Mouse (Mus musculus): ENCODE measurements around the gene Gpr152. TPM values are rescaled to one million over a fixed set of nuclear protein-coding genes. Genes with fewer than 3 reads are reported as not detected.

Gpr152 gene
- polyA plus RNA-seq, 1 experiment from 2014 or later = not detected

- Histone ChIP-seq H3K4me1 (replicated peaks; ENCODE audit: control insufficient read depth, insufficient read depth, low read length) (peaks cover 19% of the 10 kb centered on the region), H3K4me2 (peak overlapping the region; percentile 68), H3K9me3 (ENCODE audit: control insufficient read depth, low read length) (no peaks in the 10 kb centered on the region), H3K4me3 (ENCODE audit: low read depth, low read length) (peak overlapping the region; percentile 83), H3K27ac (ENCODE audit: low read depth, low read length) (peak overlapping the region; percentile 74), H3K27me3 (replicated peaks; ENCODE audit: control insufficient read depth, insufficient read depth, low read length) (no peaks in the 10 kb centered on the region), H3K36me3 (ENCODE audit: control insufficient read depth, insufficient read depth, low read length) (peaks cover 9% of the 10 kb centered on the region; the same call in 1 of the 2 replicates), H3K9ac (ENCODE audit: low read depth, low read length) (peak overlapping the region; percentile 91)
- peak; percentile 48; the same call in 1 of the 2 replicates for ATAC-seq (replicated peaks; ENCODE audit: low FRiP score)
- WGBS = 4% methylated on average over 8 of the region's 8 CpGs
- DNase-seq (ENCODE audit: low spot score) = no peak
These were observed 9.2 kb downstream of the Gpr152 start for GRCm38 (mm10) chr19:4148819-4149218.

GRCm38 (mm10) chr19:4149283-4149682 lies 9.7 kb downstream of the Gpr152 start:
- Histone ChIP-seq H3K36me3 (ENCODE audit: control insufficient read depth, insufficient read depth, low read length) (peaks cover 9% of the 10 kb centered on the region; the same call in 1 of the 2 replicates), H3K4me1 (replicated peaks; ENCODE audit: control insufficient read depth, insufficient read depth, low read length) (peaks cover 23% of the 10 kb centered on the region), H3K4me2 (peak overlapping the region; percentile 68), H3K4me3 (ENCODE audit: low read depth, low read length) (peak overlapping the region; percentile 83), H3K9me3 (ENCODE audit: control insufficient read depth, low read length) (no peaks in the 10 kb centered on the region), H3K27ac (ENCODE audit: low read depth, low read length) (no peak overlapping the region), H3K9ac (ENCODE audit: low read depth, low read length) (peak overlapping the region; percentile 91), H3K27me3 (replicated peaks; ENCODE audit: control insufficient read depth, insufficient read depth, low read length) (no peaks in the 10 kb centered on the region)
- WGBS = 83% methylated on average over 11 of the region's 11 CpGs
- ATAC-seq (replicated peaks; ENCODE audit: low FRiP score) = no peak
- DNase-seq (ENCODE audit: low spot score) = no peak

DNA sequence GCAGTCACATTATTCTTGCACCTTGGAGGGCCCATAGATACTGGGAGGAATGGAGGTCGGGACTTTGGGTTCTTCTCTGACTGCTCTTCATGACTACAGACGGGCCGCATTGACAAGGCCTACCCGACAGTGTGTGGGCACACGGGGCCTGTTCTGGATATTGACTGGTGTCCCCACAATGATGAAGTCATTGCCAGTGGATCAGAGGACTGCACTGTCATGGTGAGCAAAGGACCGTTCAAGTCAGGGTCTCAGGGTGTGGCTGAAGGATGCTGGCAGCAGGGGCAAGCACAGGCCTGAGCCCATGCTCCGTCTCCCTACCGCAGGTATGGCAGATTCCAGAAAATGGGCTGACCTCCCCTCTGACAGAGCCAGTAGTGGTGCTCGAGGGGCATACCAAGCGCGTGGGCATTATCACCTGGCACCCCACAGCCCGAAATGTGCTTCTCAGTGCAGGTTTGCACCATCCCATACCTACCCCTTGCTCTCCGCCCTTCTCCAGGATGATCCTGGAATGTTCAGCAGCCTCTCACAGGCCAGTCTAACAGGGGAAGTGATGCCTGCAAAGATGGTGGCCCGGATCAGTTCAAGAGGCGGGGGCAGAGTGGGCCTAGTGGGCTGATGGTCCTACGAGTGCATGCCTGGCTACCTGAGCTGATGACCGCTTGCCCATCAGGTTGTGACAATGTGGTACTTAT lies 10.3 kb downstream of the Gpr152 start:
- no peak for ATAC-seq (replicated peaks; ENCODE audit: low FRiP score)
- 91% methylated on average over 17 of the region's 17 CpGs for WGBS
- no peak for DNase-seq (ENCODE audit: low spot score)
- peak overlapping the region; percentile 68 for H3K4me2 ChIP-seq
- peaks cover 28% of the 10 kb centered on the region for H3K4me1 ChIP-seq (replicated peaks; ENCODE audit: control insufficient read depth, insufficient read depth, low read length)
- no peak overlapping the region for H3K27ac ChIP-seq (ENCODE audit: low read depth, low read length)
- H3K27me3 ChIP-seq (replicated peaks; ENCODE audit: control insufficient read depth, insufficient read depth, low read length) = no peaks in the 10 kb centered on the region
- no peak overlapping the region for H3K4me3 ChIP-seq (ENCODE audit: low read depth, low read length)
- no peak overlapping the region for H3K9ac ChIP-seq (ENCODE audit: low read depth, low read length)
- H3K9me3 ChIP-seq (ENCODE audit: control insufficient read depth, low read length) = no peaks in the 10 kb centered on the region
- peaks cover 9% of the 10 kb centered on the region; the same call in 1 of the 2 replicates for H3K36me3 ChIP-seq (ENCODE audit: control insufficient read depth, insufficient read depth, low read length)

DNA sequence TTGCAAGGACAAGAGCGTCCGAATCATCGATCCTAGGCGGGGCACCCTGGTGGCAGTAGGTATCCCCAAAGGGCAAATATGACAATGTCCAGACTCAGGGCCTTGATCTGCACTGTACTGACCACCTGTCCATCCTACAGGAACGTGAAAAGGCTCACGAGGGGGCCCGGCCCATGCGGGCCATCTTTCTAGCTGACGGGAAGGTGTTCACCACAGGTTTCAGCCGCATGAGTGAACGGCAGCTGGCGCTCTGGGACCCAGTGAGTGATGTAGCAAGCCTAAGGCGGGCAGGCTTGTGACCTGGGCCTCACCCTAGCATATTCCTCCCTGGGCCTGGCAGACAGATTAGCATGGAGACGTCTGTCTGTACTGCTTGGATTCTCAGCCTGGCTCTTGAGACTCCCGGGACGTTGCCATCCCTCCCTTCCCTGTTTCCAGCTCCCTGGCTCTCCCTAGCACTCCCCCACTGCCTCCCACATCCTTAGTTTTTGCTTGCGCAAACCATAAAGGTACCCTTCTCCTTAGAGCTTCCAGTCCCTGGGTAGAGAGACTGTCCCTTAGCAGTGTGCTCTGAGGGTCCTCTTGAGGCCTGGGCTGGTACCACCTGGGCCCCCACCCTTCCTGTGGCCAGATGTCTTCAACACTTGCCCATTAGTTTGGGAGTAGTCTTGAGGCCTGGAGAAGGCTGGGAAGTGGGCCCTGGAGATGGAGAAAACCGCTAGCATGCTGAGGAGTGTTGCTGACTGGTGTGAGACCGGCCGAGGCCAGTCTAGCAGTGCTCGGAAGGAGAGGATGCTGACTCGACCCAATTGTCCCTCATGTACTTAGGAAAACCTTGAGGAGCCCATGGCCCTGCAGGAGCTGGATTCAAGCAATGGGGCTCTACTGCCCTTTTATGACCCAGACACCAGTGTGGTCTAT lies 11.2 kb downstream of the Gpr152 start:
- H3K36me3 ChIP-seq (ENCODE audit: control insufficient read depth, insufficient read depth, low read length) = peaks cover 12% of the 10 kb centered on the region
- DNase-seq (ENCODE audit: low spot score) = no peak
- peaks cover 31% of the 10 kb centered on the region for H3K4me1 ChIP-seq (replicated peaks; ENCODE audit: control insufficient read depth, insufficient read depth, low read length)
- no peak overlapping the region for H3K4me3 ChIP-seq (ENCODE audit: low read depth, low read length)
- no peaks in the 10 kb centered on the region for H3K27me3 ChIP-seq (replicated peaks; ENCODE audit: control insufficient read depth, insufficient read depth, low read length)
- 86% methylated on average over 22 of the region's 22 CpGs for WGBS
- no peak for ATAC-seq (replicated peaks; ENCODE audit: low FRiP score)
- no peak overlapping the region for H3K9ac ChIP-seq (ENCODE audit: low read depth, low read length)
- no peaks in the 10 kb centered on the region for H3K9me3 ChIP-seq (ENCODE audit: control insufficient read depth, low read length)
- no peak overlapping the region for H3K4me2 ChIP-seq
- no peak overlapping the region for H3K27ac ChIP-seq (ENCODE audit: low read depth, low read length)

DNA sequence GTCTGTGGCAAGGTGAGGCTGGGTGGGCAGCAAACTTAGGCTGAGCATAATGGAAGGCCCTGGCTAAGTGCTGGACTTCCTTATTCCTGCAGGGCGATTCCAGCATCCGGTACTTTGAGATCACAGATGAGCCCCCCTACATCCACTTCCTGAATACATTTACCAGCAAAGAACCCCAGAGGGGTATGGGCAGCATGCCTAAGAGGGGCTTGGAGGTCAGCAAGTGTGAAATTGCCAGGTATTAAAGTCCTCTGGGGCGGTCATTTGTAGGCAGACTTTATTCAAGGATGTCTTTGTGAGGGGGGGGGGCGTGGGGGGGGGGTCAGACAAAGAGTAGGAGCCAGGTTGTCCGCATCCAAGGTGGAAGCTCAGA lies 11.9 kb downstream of the Gpr152 start:
- Histone ChIP-seq H3K4me2 (no peak overlapping the region), H3K4me1 (replicated peaks; ENCODE audit: control insufficient read depth, insufficient read depth, low read length) (peaks cover 31% of the 10 kb centered on the region), H3K9me3 (ENCODE audit: control insufficient read depth, low read length) (no peaks in the 10 kb centered on the region), H3K4me3 (ENCODE audit: low read depth, low read length) (no peak overlapping the region), H3K27me3 (replicated peaks; ENCODE audit: control insufficient read depth, insufficient read depth, low read length) (no peaks in the 10 kb centered on the region), H3K36me3 (ENCODE audit: control insufficient read depth, insufficient read depth, low read length) (peaks cover 18% of the 10 kb centered on the region), H3K27ac (ENCODE audit: low read depth, low read length) (no peak overlapping the region), H3K9ac (ENCODE audit: low read depth, low read length) (no peak overlapping the region)
- WGBS = 75% methylated on average over 5 of the region's 5 CpGs
- ATAC-seq (replicated peaks; ENCODE audit: low FRiP score) (no peak), DNase-seq (ENCODE audit: low spot score) (no peak)

DNA sequence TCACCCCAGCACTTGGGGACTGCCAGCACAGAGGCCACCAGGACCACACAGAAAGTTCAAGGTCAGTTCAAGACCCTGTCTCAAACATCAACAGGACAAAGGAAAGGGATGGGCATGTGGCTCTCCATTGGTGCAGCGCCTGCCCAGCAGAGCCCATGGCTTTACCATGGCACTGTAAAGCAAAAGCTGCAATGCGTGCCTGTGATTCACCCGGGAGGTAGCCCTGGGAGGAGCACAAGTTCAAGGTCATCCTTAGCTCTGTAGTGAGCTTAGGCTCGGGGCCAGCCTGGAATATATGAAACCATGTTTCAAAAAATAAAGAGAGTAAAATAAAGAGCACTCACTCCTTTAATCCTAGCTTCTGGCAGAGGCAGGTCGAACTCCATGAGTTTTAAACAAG lies 12.3 kb downstream of the Gpr152 start:
- Histone ChIP-seq H3K27ac (ENCODE audit: low read depth, low read length) (no peak overlapping the region), H3K27me3 (replicated peaks; ENCODE audit: control insufficient read depth, insufficient read depth, low read length) (no peaks in the 10 kb centered on the region), H3K9me3 (ENCODE audit: control insufficient read depth, low read length) (no peaks in the 10 kb centered on the region), H3K4me2 (no peak overlapping the region), H3K4me3 (ENCODE audit: low read depth, low read length) (no peak overlapping the region), H3K36me3 (ENCODE audit: control insufficient read depth, insufficient read depth, low read length) (peaks cover 18% of the 10 kb centered on the region), H3K9ac (ENCODE audit: low read depth, low read length) (no peak overlapping the region), H3K4me1 (replicated peaks; ENCODE audit: control insufficient read depth, insufficient read depth, low read length) (peaks cover 28% of the 10 kb centered on the region)
- 84% methylated on average over 5 of the region's 5 CpGs for WGBS
- no peak for ATAC-seq (replicated peaks; ENCODE audit: low FRiP score)
- no peak for DNase-seq (ENCODE audit: low spot score)

- H3K4me1 ChIP-seq (replicated peaks; ENCODE audit: control insufficient read depth, insufficient read depth, low read length) = peaks cover 27% of the 10 kb centered on the region
These were observed 13.1 kb downstream of the Gpr152 start for GRCm38 (mm10) chr19:4152445-4153231.

DNA sequence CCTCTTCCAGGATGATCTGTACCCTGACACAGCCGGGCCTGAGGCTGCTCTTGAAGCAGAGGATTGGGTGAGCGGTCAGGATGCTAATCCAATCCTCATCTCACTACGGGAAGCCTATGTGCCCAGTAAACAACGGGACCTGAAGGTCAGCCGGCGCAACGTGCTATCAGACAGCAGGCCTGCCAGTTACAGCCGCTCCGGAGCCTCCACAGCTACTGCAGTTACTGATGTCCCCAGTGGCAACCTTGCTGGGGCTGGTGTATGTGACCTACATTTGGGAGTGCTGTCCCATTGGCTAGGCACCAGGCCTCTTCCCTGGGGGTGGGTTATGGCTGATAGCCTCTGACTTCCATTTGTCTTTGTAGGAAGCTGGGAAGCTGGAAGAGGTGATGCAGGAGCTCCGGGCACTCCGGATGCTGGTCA lies 13.7 kb downstream of the Gpr152 start, which contains the start of gene Ptprcap:
TSS of gene Ptprcap (plus strand) at position 373 of the 423 bp plus-strand sequence.
- Histone ChIP-seq H3K4me2 (peak within 1 kb of the TSS; percentile 55), H3K9ac (ENCODE audit: low read depth, low read length) (peak within 1 kb of the TSS; percentile 54; the same call in 1 of the 2 replicates), H3K4me3 (ENCODE audit: low read depth, low read length) (peak within 1 kb of the TSS; percentile 34), H3K27me3 (replicated peaks; ENCODE audit: control insufficient read depth, insufficient read depth, low read length) (no peaks in the 10 kb centered on the region), H3K27ac (ENCODE audit: low read depth, low read length) (peak within 1 kb of the TSS; percentile 39; the same call in 1 of the 2 replicates), H3K9me3 (ENCODE audit: control insufficient read depth, low read length) (no peaks in the 10 kb centered on the region), H3K4me1 (replicated peaks; ENCODE audit: control insufficient read depth, insufficient read depth, low read length) (peaks cover 21% of the 10 kb centered on the region), H3K36me3 (ENCODE audit: control insufficient read depth, insufficient read depth, low read length) (peaks cover 27% of the 10 kb centered on the region)
- no peak for ATAC-seq (replicated peaks; ENCODE audit: low FRiP score)
- no peak for DNase-seq (ENCODE audit: low spot score)
- 63% methylated on average over 11 of the region's 11 CpGs for WGBS

More at GRCm38 (mm10) chr19:4152445-4153231, 13.1 kb downstream of the Gpr152 start:
- Histone ChIP-seq H3K4me3 (ENCODE audit: low read depth, low read length) (no peak overlapping the region), H3K9me3 (ENCODE audit: control insufficient read depth, low read length) (no peaks in the 10 kb centered on the region), H3K36me3 (ENCODE audit: control insufficient read depth, insufficient read depth, low read length) (peaks cover 22% of the 10 kb centered on the region), H3K27ac (ENCODE audit: low read depth, low read length) (no peak overlapping the region), H3K27me3 (replicated peaks; ENCODE audit: control insufficient read depth, insufficient read depth, low read length) (no peaks in the 10 kb centered on the region), H3K9ac (ENCODE audit: low read depth, low read length) (no peak overlapping the region), H3K4me2 (no peak overlapping the region)
- DNase-seq (ENCODE audit: low spot score) (no peak), ATAC-seq (replicated peaks; ENCODE audit: low FRiP score) (no peak)
- WGBS = 85% methylated on average over 8 of the region's 8 CpGs
